Mouse (Mus musculus) pancreas, adult 10 weeks (tissue): ENCODE measurements around the gene Upk3a. TPM values are rescaled to one million over a fixed set of nuclear protein-coding genes. Genes with fewer than 3 reads are reported as not detected.

Experiments used
- polyA plus RNA-seq: library from polyadenylated mRNA; stranded (reverse); fragments of 350-450 nt; fragmentation: Illumina TruSeq; extraction: RNeasy Lipid Tissue Mini Kit (QIAGEN cat#74804); gene quantifications from one replicate; pipeline ENCODE4 v1.2.3, GENCODE M21; 2015; ENCODE audit warnings: low read depth, low replicate concordance; ENCODE audit not compliant: insufficient read depth

Gene Upk3a
- polyA plus RNA-seq, result not detected

DNA sequence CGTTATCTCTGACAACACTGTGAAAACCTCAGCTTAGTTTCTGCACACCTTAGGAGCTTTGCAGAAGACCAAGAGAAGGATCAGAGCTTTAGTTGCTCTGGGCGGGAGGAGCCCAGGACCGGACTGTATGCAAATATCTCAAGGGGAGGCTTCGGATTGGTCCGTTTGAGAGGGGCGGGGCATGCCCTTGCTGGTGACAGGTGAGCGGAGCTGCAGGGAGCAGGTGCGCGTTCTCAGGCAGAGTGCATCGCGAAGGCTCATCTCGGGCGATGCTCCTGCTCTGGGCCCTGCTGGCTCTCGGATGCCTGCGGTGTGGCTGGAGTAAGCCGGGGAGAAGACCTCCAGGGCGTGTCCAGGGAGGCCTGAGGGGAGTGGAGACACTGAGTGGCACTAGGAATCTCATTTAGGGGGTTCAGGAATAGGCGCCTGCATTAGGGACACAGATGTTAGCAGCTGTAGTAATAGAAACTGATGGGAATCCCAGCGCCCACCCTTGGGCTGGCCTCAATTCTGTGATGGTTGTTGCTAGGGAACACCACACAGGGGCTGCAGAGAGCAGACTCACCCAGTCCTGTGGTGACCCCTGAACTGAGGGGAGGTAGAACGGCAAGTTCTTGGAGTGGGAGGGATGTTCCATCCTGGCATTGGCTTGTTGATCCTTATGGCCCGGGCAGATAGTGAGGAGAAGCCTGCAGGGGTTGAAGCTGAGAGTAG, at the start of gene Upk3a:
Gene Upk3a (plus strand): TSS at position 191 of the 714 bp plus-strand sequence.

DNA sequence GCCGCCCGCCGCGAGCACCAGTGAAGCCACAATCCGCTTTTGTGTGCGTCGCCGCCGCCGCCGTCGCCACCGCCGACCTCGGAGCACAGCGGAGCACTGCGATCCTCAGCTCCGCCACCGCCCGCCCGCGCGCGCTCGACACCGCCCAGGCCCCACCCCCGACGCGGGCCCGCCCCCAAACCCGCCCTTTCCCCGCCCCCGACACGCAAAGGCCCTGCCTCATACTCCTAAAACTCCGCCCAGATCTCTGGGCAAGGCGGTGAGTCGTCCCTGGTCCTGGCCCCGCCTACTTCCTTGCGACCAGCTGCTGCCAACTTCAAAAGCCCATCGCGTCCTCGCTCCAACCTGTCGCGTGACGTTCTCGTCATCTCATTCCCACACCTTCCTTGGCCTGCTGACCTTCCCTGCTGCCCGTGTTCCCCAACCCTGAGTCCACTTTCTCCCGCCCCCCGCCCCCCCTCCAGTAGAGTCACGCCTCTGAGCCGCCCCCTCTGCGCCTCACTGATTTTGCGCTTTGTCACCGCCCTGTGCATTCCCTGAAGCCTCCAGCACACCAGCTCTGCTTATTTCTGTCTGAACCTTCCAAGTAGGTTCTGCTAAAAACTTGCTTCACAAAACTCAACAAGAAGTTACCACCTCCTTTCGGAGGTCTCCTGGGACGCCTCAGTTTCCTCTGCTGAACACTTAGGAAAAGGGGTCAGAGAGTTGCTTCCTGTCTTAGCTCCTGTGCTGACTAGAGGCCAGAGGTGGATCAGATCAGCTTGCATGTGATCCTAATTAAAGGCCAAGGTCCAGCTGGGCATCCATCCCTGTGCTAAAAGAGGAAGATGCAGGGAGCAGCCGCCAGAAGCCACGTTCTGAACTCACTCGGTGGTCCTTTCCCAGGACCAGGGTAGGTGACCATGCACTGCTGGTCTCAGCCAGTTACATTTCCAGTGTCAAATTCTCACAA, 28.8 kb upstream of the Upk3a start, which contains the start of gene 5031439G07Rik:
Gene 5031439G07Rik (minus strand): TSS at position 678 of the 952 bp plus-strand sequence.

GRCm38 (mm10) chr15:85028648-85029047, 11.7 kb downstream of the Upk3a start, which contains the start of gene Fam118a:
Gene Fam118a, plus strand, starts transcription at chr15:85028948.

Other genes with a start within 250 kb of the Upk3a start
- 2.5 TPM for gene Phf21b, start 161.1 kb upstream of the Upk3a start, polyA plus RNA-seq
- 0.09 TPM for gene Gm29666, start 97.1 kb upstream of the Upk3a start, polyA plus RNA-seq
- 4.1 TPM for gene Nup50, start 93.7 kb upstream of the Upk3a start, polyA plus RNA-seq
- 5.7 TPM for gene 5031439G07Rik, start 28.6 kb upstream of the Upk3a start, polyA plus RNA-seq
- gene Fam118a, start 11.8 kb downstream of the Upk3a start, polyA plus RNA-seq, result 3.5 TPM
- not detected for gene Smc1b, start 114.8 kb downstream of the Upk3a start, polyA plus RNA-seq
- gene Ribc2, start 114.9 kb downstream of the Upk3a start, polyA plus RNA-seq, result not detected
- gene Fbln1, start 188.8 kb downstream of the Upk3a start, polyA plus RNA-seq, result 22.3 TPM